Mouse (Mus musculus) urinary bladder, postnatal 36 days (tissue): ENCODE data around the gene Trdn.

Experiments used
- DNase-seq, 2 experiments: peaks; one replicate each; pipeline ENCODE4 v3.0.0; 2022; ENCODE audit warnings: low spot score in 2 of 2, mixed read lengths in 1 of 2

The Trdn gene

GRCm38 (mm10) chr10:33080254-33080653, at the start of gene Trdn:
Trdn (plus strand) TSS chr10:33080554.
- DNase-seq = no peak

GRCm38 (mm10) chr10:33060771-33061170, 19.6 kb upstream of the Trdn start:
- no peak for DNase-seq

- DNase-seq = no peak
Measured at GRCm38 (mm10) chr10:33065566-33065965, 14.8 kb upstream of the Trdn start.

GRCm38 (mm10) chr10:33073126-33073525, 7.2 kb upstream of the Trdn start:
- no peak for DNase-seq

GRCm38 (mm10) chr10:33082151-33082844, 1.9 kb downstream of the Trdn start:
- no peak for DNase-seq

- DNase-seq = no peak
Measured at GRCm38 (mm10) chr10:33082961-33083626, 2.7 kb downstream of the Trdn start.

- DNase-seq = no peak
Measured at GRCm38 (mm10) chr10:33083627-33084158, 3.3 kb downstream of the Trdn start.

GRCm38 (mm10) chr10:33088403-33088802, 8.0 kb downstream of the Trdn start:
- no peak for DNase-seq

- no peak for DNase-seq
Measured at GRCm38 (mm10) chr10:33092400-33092799, 12.0 kb downstream of the Trdn start.

GRCm38 (mm10) chr10:33107942-33108341, 27.6 kb downstream of the Trdn start:
- DNase-seq = no peak

- DNase-seq = no peak
Measured at GRCm38 (mm10) chr10:33123028-33123427, 42.7 kb downstream of the Trdn start.

- no peak for DNase-seq
Measured at GRCm38 (mm10) chr10:33144911-33145310, 64.6 kb downstream of the Trdn start.

- peak in 1 of 2 experiments; percentile 29 for DNase-seq
Measured at GRCm38 (mm10) chr10:33179731-33180631, 99.6 kb downstream of the Trdn start.

GRCm38 (mm10) chr10:33189031-33189430, 108.7 kb downstream of the Trdn start:
- no peak for DNase-seq

GRCm38 (mm10) chr10:33195919-33196318, 115.6 kb downstream of the Trdn start:
- no peak for DNase-seq

- DNase-seq = no peak
Measured at GRCm38 (mm10) chr10:33198257-33198656, 117.9 kb downstream of the Trdn start.

GRCm38 (mm10) chr10:33210411-33210810, 130.1 kb downstream of the Trdn start:
- no peak for DNase-seq

- no peak for DNase-seq
Measured at GRCm38 (mm10) chr10:33253911-33254310, 173.6 kb downstream of the Trdn start.

- no peak for DNase-seq
Measured at GRCm38 (mm10) chr10:33256202-33256601, 175.8 kb downstream of the Trdn start.

- peak in 1 of 2 experiments; percentile 4 for DNase-seq
Measured at GRCm38 (mm10) chr10:33304982-33305381, 224.6 kb downstream of the Trdn start.

- DNase-seq = no peak
Measured at GRCm38 (mm10) chr10:33353026-33353425, 272.7 kb downstream of the Trdn start.

- DNase-seq = no peak
Measured at GRCm38 (mm10) chr10:33366521-33366920, 286.2 kb downstream of the Trdn start.
